Mouse (Mus musculus): Measurements from ENCODE around the gene Nipal1. TPM values are rescaled to one million over a fixed set of nuclear protein-coding genes. Genes with fewer than 3 reads are reported as not detected.

Gene Nipal1
- polyA plus RNA-seq, 2 experiments = 2.4 to 16.5 TPM

DNA sequence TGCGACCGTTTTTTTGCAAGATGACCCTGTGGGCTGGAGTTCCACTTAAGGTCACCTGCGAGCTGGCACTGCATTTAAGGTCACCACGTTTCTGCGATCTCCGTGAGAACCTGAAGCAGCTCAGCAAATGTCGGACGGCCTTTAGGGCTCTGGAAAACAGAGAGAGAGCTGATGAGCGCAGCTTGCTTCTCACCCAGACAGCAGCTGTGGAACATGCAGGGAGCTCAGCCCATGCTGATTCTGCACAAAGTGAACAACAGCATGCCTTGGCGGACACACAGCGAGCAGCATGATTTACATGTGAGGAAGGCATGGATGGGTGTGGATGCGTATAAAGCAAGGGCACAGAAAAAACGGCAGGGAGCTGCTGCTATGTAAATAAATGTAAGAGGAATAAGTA lies 48.9 kb downstream of the Nipal1 start:
- DNase-seq (ENCODE audit: low spot score) (no peak), ATAC-seq (ENCODE audit: low FRiP score, low read depth) (no peak)
- H3K4me2 ChIP-seq (replicated peaks; ENCODE audit: low read depth, low read length, severe bottlenecking) = no peak overlapping the region
- WGBS = 79% methylated on average over 13 of the region's 13 CpGs
- no peak overlapping the region for H3K9ac ChIP-seq (ENCODE audit: low read depth, low read length, severe bottlenecking)
- no peak overlapping the region for H3K4me3 ChIP-seq (replicated peaks; ENCODE audit: low read length)
- H3K36me3 ChIP-seq (ENCODE audit: control insufficient read depth, insufficient read depth, low read length) = no peaks in the 10 kb centered on the region
- no peak overlapping the region for H3K27ac ChIP-seq (replicated peaks; ENCODE audit: low read depth, low read length)
- no peak for TF ChIP-seq POLR2A (IDR thresholded peaks at IDR 0.05; ENCODE audit: borderline replicate concordance, extremely low read depth, insufficient read depth, insufficient read length)
- peaks cover 11% of the 10 kb centered on the region; the same call in 1 of the 2 replicates for H3K4me1 ChIP-seq (ENCODE audit: control insufficient read depth, insufficient read depth, low read length)
- no peaks in the 10 kb centered on the region for H3K27me3 ChIP-seq (ENCODE audit: control insufficient read depth, insufficient read depth, low read length)
- no peaks in the 10 kb centered on the region for H3K9me3 ChIP-seq (ENCODE audit: control insufficient read depth, low read length)

GRCm38 (mm10) chr5:72698343-72698742 lies 50.7 kb downstream of the Nipal1 start:
- no peak for ATAC-seq (ENCODE audit: low FRiP score, low read depth)
- Histone ChIP-seq H3K4me3 (replicated peaks; ENCODE audit: low read length) (no peak overlapping the region), H3K9me3 (ENCODE audit: control insufficient read depth, low read length) (no peaks in the 10 kb centered on the region), H3K36me3 (ENCODE audit: control insufficient read depth, insufficient read depth, low read length) (no peaks in the 10 kb centered on the region), H3K4me1 (ENCODE audit: control insufficient read depth, insufficient read depth, low read length) (peaks cover 15% of the 10 kb centered on the region), H3K27me3 (ENCODE audit: control insufficient read depth, insufficient read depth, low read length) (no peaks in the 10 kb centered on the region), H3K27ac (replicated peaks; ENCODE audit: low read depth, low read length) (no peak overlapping the region), H3K4me2 (replicated peaks; ENCODE audit: low read depth, low read length, severe bottlenecking) (no peak overlapping the region), H3K9ac (ENCODE audit: low read depth, low read length, severe bottlenecking) (no peak overlapping the region)
- TF ChIP-seq POLR2A (IDR thresholded peaks at IDR 0.05; ENCODE audit: borderline replicate concordance, extremely low read depth, insufficient read depth, insufficient read length) = no peak
- DNase-seq (ENCODE audit: low spot score) = no peak
- WGBS = 66% methylated on average over 3 of the region's 3 CpGs

DNA sequence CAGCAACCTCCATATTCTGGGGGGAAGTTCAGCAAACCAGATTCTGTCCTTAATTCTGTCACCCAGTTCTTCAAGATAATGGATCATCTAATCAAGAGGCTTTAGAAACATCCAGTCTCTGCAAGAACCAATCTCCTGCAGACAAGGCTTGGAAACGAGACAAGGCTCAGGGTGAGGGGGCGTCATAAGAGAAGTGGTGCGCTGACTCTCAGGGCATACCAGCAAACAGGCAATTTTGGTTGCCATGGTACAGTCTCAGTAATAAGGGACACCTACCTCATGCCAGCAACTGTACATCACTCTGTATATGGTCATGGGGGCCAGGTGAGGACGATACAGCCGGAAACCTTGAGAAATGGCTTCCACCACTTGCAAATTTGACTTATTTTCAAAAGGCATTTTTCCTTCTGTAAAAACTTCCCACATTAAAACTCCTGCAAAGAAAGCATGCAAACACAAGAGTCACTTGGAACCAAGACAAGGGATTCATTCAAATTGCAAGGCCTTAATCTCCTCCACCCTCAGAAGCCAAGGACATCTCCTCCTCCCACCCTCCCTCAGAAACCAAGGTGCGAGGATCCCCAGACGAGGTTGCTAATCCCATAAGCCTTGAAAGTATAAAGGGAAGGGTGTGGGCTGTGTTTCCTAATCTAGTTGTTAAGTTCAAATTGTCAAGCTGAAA lies 51.4 kb downstream of the Nipal1 start:
- no peak for TF ChIP-seq POLR2A (IDR thresholded peaks at IDR 0.05; ENCODE audit: borderline replicate concordance, extremely low read depth, insufficient read depth, insufficient read length)
- ATAC-seq (ENCODE audit: low FRiP score, low read depth) = no peak
- 68% methylated on average over 7 of the region's 7 CpGs for WGBS
- no peaks in the 10 kb centered on the region for H3K36me3 ChIP-seq (ENCODE audit: control insufficient read depth, insufficient read depth, low read length)
- no peaks in the 10 kb centered on the region for H3K27me3 ChIP-seq (ENCODE audit: control insufficient read depth, insufficient read depth, low read length)
- no peak for DNase-seq (ENCODE audit: low spot score)
- no peak overlapping the region for H3K9ac ChIP-seq (ENCODE audit: low read depth, low read length, severe bottlenecking)
- H3K9me3 ChIP-seq (ENCODE audit: control insufficient read depth, low read length) = no peaks in the 10 kb centered on the region
- peaks cover 15% of the 10 kb centered on the region for H3K4me1 ChIP-seq (ENCODE audit: control insufficient read depth, insufficient read depth, low read length)
- no peak overlapping the region for H3K4me3 ChIP-seq (replicated peaks; ENCODE audit: low read length)
- 0 out of 2 replicates have a peak overlapping the region, but pooled peaks have one; percentile 0 for H3K27ac ChIP-seq (replicated peaks; ENCODE audit: low read depth, low read length)
- H3K4me2 ChIP-seq (replicated peaks; ENCODE audit: low read depth, low read length, severe bottlenecking) = no peak overlapping the region

DNA sequence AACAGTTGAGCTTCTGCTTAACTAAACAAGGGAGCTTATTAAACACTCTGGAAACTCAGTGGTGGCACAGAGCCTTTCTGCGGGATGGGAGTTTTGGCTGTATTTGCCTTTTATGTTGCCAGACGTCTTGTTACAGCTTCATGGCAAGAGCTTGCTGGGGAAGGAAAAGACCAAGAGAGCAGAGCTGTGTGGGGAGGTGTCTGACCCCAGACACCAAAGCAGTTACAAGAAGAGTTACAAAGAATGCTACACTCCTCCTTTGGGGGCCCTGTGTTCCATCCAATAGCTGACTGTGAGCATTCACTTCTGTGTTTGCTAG lies 51.9 kb downstream of the Nipal1 start:
- Histone ChIP-seq H3K27me3 (ENCODE audit: control insufficient read depth, insufficient read depth, low read length) (no peaks in the 10 kb centered on the region), H3K9me3 (ENCODE audit: control insufficient read depth, low read length) (no peaks in the 10 kb centered on the region), H3K36me3 (ENCODE audit: control insufficient read depth, insufficient read depth, low read length) (no peaks in the 10 kb centered on the region), H3K4me1 (ENCODE audit: control insufficient read depth, insufficient read depth, low read length) (peaks cover 15% of the 10 kb centered on the region), H3K27ac (replicated peaks; ENCODE audit: low read depth, low read length) (0 out of 2 replicates have a peak overlapping the region, but pooled peaks have one; percentile 0), H3K4me3 (replicated peaks; ENCODE audit: low read length) (no peak overlapping the region), H3K4me2 (replicated peaks; ENCODE audit: low read depth, low read length, severe bottlenecking) (no peak overlapping the region), H3K9ac (ENCODE audit: low read depth, low read length, severe bottlenecking) (no peak overlapping the region)
- WGBS = 27% methylated on average over 2 of the region's 2 CpGs
- ATAC-seq (ENCODE audit: low FRiP score, low read depth) (no peak), DNase-seq (ENCODE audit: low spot score) (peak; percentile 11)
- no peak for TF ChIP-seq POLR2A (IDR thresholded peaks at IDR 0.05; ENCODE audit: borderline replicate concordance, extremely low read depth, insufficient read depth, insufficient read length)

DNA sequence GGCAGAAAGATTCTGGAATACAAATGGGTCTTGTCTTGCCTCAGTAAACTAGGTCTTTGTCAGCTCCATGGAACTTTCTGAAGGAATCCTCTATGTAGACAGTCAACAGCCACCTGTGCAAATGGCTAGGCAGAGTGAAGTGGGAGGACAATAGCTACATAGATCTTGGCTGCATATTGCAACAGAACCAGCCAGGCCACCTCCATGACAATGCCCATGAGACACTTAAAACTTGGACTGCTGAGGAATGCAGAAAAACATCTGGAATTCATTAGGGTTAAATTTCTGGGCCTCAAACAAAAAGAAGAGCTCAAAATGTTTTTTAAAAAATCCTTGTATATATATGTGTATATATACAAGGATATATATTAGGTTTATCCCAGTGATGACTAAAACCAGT lies 54.6 kb downstream of the Nipal1 start:
- peak overlapping the region; percentile 58; the same call in 1 of the 2 replicates for H3K27ac ChIP-seq (replicated peaks; ENCODE audit: low read depth, low read length)
- DNase-seq (ENCODE audit: low spot score) = peak; percentile 68
- no peak overlapping the region for H3K9ac ChIP-seq (ENCODE audit: low read depth, low read length, severe bottlenecking)
- H3K4me1 ChIP-seq (ENCODE audit: control insufficient read depth, insufficient read depth, low read length) = peaks cover 22% of the 10 kb centered on the region
- no peaks in the 10 kb centered on the region for H3K27me3 ChIP-seq (ENCODE audit: control insufficient read depth, insufficient read depth, low read length)
- ATAC-seq (ENCODE audit: low FRiP score, low read depth) = peak; percentile 82
- TF ChIP-seq POLR2A (IDR thresholded peaks at IDR 0.05; ENCODE audit: borderline replicate concordance, extremely low read depth, insufficient read depth, insufficient read length) = no peak
- H3K4me3 ChIP-seq (replicated peaks; ENCODE audit: low read length) = no peak overlapping the region
- no peaks in the 10 kb centered on the region for H3K9me3 ChIP-seq (ENCODE audit: control insufficient read depth, low read length)
- H3K36me3 ChIP-seq (ENCODE audit: control insufficient read depth, insufficient read depth, low read length) = no peaks in the 10 kb centered on the region
- H3K4me2 ChIP-seq (replicated peaks; ENCODE audit: low read depth, low read length, severe bottlenecking) = no peak overlapping the region
